Mouse (Mus musculus): ENCODE data around the gene Cntnap2.
"Not testable (repeated sequence)": the region's sequence is repeated elsewhere in the genome, so short reads cannot be mapped to it uniquely, and the experiment has no call there.

- not testable (repeated sequence) for TF ChIP-seq CTCF, EP300 (IDR thresholded peaks at IDR 0.05; ENCODE audit: low read depth)
Observed at GRCm38 (mm10) chr6:47223578-47223977, 2164.4 kb downstream of the Cntnap2 start.
